Mouse (Mus musculus) cerebellum, adult 8-10 months (tissue): ENCODE results near the gene Cabin1.

Source experiments
- DNase-seq: peaks from one replicate; pipeline ENCODE4 v3.0.0; 2022

Gene Cabin1

DNA sequence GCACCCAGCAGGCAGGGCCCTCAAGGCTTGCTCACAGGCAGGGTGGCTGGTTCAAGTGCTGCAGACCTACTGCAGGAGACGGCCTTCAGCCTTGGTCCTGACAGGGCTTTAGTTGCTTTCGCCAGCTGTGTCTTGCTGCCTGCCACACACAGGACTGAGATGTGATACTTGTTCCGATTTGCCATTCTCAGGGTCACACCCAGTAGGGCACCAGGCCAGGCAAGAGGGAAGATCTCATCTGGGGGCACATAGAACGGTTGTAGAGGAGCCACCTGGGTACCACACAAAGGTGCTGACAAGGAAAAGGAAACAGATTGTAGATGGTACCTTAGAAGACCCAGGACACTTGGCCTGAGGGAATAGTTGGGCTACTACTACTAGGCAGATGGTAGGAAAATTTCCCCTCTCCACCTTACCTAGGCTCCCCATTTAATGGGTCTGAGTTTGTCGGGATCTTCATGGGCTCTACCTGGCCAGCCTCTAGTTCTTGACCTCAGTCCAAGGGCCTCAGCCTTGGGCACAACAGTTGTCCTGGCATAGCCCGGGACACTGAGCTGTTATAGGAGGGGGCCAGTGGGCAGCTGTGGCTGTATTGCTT lies 99.4 kb downstream of the Cabin1 start:
- no peak for DNase-seq

GRCm38 (mm10) chr10:75662575-75662974 lies 101.6 kb downstream of the Cabin1 start:
- DNase-seq: peak; percentile 85

DNA sequence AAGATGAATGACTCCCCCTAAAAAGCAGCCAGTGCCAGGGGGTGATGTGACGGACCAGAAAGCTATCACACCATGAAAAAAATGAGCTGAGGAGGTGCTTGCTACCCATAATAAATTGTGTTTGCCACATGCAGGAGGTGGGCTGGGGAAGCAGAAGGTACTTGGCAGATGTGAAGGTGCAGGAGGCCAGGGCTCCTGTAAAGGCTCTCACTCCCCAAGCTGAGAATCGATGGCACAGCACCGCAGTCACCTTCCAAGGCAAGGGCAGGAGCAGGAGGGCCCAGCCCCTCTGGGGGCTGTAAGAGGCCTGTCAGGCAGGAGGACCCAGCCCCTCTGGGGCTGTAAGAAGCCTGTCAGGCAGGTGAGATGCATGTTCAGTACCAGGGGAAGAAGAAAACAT lies 102.3 kb downstream of the Cabin1 start:
- DNase-seq: no peak

DNA sequence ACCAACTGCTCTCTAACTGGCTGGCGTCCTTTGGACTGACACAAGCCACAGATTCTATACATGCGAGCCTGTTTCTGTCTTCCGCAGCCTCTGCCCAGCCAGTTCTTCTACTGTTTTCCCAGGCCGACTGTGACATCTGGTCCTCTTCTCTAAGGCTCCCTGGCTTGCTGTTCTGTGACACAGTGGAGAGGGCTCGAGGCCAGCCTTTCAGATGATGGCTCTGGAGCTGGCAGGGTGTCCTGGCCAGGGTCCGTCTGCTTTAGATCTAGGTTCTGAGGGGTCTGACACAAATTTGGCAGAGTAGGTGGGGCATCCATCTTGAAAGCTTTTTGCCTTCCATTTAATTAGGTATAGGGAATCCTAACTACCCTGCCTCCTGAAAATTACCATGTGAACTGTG lies 102.8 kb downstream of the Cabin1 start:
- DNase-seq: no peak

- DNase-seq: no peak
These were observed 106.4 kb downstream of the Cabin1 start for GRCm38 (mm10) chr10:75657772-75658171.

DNA sequence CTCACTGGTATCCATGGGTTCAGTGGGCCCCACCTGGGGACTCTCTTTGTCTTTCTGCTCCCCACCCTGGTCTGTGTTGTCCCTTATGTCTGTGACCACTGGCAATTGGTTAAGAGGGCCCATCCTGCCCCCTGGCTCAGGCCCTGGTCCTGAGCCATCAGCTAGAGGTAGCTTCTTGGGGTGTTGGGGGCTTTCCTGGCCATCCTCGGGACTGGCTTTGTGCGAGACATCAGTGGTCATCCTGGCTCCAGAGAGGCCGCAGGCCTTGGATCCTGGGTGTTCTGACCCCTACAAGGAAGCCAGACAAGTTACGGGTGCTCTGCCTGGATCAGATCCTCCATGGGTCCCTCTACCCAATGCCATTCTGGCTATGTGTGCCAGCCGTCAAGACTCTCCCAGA lies 107.0 kb downstream of the Cabin1 start:
- DNase-seq: no peak

DNA sequence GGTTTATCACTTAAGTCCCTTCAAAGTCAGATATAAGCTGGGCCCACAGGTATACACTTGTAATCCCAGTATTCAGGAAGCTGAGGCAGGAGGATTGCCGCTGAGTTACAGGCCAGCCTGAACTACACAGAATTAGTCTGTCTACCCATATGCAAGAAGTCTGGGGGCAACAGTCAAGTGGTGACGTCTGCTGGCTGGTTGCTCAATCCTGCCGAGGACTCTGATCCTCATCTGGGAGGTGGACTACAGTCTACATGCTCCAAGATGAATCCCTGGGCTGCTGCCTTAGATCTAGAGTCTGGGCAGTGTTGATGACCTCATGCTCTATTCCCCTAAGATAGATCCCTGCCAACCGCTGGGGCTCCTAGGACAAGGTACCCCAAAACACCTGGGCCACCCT lies 110.1 kb downstream of the Cabin1 start:
- DNase-seq: no peak

GRCm38 (mm10) chr10:75651381-75652068 lies 112.6 kb downstream of the Cabin1 start:
- no peak for DNase-seq

GRCm38 (mm10) chr10:75650306-75650902 lies 113.7 kb downstream of the Cabin1 start:
- no peak for DNase-seq

- no peak for DNase-seq
These were observed 114.6 kb downstream of the Cabin1 start for GRCm38 (mm10) chr10:75649406-75649995.

DNA sequence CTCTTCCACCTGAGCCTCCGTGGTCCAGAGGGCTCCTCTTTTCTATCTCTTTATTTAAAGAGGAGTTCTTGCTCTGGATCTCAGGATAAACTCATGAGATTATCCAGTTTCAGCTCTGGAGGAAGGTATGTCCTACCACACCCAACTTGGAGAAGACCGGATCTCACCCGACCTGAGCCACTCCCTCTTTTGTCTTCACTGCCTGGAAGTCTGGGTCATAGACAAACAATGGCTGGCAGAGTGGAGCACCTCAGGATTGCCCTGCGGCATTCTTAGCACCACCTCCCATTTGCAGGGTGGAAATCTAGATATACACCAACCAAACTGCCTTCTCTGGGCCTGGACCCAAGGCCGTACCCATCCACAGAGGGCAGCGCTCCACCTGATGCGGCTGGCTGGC lies 115.1 kb downstream of the Cabin1 start:
- DNase-seq: no peak

DNA sequence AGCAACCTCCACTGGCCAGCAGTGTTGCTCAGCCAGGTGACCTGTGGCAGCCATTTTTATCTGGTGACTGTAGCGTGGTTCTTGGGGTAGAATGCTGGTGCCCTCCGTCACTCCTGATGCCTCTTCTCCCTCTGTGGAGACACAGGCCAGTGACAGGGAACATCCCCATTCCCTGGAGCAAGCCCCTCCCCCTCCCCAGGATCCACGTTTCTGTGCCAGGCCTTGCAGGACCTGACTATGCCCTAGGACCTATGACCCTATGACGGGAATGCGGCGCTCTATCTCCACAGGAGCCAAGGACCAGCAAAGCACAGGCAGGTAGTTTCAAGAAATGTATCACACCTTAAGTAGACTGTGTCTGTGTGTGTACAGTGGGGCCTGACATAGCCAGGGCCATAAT lies 116.0 kb downstream of the Cabin1 start:
- no peak for DNase-seq

DNA sequence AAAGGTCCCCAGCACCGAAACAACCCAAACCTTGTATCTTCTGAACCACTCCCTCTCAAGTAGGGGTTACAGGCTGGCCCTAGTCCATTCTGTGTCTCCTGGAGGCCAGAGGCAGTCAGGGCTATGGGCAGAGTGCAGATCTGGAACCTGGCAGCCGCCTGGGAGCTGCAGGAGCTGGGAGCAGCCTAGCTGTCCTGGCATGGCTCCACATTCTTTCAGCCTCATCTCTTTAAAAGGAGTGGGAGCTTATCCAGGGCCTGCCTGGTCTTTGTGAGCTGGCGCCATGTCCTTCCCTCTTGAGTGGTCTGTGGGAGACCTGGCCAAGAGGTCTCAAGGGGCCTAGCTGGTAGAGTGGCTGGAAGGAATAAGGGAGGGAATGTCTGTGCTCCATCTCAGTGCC lies 116.8 kb downstream of the Cabin1 start:
- no peak for DNase-seq

GRCm38 (mm10) chr10:75646406-75646805 lies 117.7 kb downstream of the Cabin1 start:
- DNase-seq: no peak

GRCm38 (mm10) chr10:75645616-75646015 lies 118.5 kb downstream of the Cabin1 start:
- no peak for DNase-seq

DNA sequence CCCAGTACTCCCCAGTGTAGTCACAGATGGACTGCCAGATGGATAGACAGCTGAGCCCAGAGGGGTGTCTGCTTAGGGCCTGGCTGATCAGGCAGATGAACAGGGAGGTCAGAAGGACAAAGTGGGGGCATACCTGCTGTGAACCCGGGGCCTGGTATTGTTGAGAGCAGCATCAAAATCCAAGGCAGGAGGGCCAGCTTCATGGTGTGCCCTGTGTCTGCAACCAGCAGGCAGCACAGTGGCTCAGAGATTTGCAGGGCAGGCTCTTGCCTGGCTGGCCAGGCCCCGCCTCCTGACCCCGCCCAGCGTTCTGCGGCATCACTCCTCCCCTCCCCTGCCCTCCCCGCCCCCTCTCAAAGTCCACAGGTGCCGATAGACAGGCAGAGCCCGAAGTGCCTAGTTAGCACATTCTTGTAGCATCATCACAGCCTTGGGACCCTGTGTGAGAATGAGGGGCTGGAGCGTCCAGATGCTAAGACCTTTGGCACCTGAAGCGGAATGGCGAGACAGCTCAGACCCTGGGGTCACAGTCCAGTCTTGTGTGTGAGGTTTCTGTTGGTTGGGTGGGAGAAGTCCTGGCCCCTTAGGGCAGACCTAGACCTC lies 120.3 kb downstream of the Cabin1 start, which contains the start of gene Susd2:
Gene Susd2 (minus strand): TSS at position 268 of the 603 bp plus-strand sequence.
- peak; percentile 87 for DNase-seq

GRCm38 (mm10) chr10:75642891-75643290 lies 121.2 kb downstream of the Cabin1 start:
- no peak for DNase-seq

DNA sequence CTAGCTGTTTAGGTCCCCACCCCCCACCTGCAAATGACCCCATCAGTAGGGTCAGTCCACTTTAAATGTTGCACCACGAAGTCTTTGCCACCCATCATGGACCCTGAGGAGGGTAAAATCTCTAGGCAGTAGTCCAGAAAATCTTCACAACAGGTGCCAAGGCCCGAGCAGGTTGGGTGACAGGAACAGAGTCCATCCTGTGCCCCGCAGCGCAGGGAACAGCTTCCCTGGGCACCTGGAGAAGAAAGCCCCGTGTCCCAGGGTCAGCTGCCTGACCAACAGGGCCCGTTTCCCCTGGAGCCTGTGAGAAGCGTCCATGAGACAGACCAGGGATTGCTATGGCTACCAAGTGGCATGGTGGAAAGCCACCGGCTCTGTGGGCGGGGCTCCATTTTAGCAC lies 121.7 kb downstream of the Cabin1 start:
- DNase-seq: peak; percentile 23

- DNase-seq: peak; percentile 19
These were observed 122.4 kb downstream of the Cabin1 start for GRCm38 (mm10) chr10:75641721-75642222.

DNA sequence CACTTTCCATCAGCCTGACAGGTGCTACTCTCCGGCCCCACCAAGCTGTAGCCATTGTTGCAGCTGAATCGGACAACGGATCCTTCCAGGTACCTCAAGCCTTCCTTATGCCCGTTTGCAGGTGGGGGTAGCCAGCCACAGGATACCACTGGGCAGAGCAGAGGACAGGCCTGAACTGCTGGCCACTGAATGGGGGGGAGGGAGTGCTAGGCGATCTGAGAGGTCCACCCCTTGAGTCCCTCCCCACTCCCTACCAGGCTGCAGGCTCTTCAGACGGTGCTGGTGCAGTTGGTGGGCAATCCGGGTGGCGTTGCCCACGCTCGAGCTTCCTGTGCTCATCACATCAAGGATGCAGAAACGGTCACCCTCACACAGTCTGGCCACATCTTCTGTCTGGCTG lies 126.4 kb downstream of the Cabin1 start:
- no peak for DNase-seq

GRCm38 (mm10) chr10:75636084-75636786 lies 127.9 kb downstream of the Cabin1 start:
- DNase-seq: no peak

DNA sequence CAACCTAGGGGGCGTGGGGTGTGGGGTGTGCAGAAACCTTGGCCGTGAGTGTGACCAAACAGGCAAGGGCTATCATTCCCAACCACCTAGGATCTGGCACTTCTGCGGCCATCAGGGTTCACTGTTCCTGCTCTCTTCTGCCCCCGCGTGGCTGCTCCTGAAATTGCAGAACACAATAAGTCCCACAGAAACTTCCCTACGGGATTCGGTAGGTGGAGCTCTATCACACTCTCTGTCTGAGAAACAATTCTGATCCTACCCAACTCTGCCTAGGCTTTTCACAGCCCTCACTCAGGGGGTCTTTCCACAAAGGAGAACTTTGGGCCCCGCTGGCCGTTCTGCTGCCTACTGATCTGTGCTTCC lies 128.5 kb downstream of the Cabin1 start:
- DNase-seq: peak; percentile 95
